Mouse (Mus musculus): ENCODE measurements around the gene Zfp385b.

Zfp385b gene

GRCm38 (mm10) chr2:77758403-77759071, 60.9 kb downstream of the Zfp385b start:
- TF ChIP-seq GATA4 (IDR thresholded peaks at IDR 0.05; ENCODE audit: insufficient replicate concordance, low read length): no peak

- TF ChIP-seq GATA4 (IDR thresholded peaks at IDR 0.05; ENCODE audit: insufficient replicate concordance, low read length): no peak
Measured at GRCm38 (mm10) chr2:77752491-77752890, 66.9 kb downstream of the Zfp385b start.

GRCm38 (mm10) chr2:77749631-77750030, 69.8 kb downstream of the Zfp385b start:
- no peak for TF ChIP-seq GATA4 (IDR thresholded peaks at IDR 0.05; ENCODE audit: insufficient replicate concordance, low read length)

DNA sequence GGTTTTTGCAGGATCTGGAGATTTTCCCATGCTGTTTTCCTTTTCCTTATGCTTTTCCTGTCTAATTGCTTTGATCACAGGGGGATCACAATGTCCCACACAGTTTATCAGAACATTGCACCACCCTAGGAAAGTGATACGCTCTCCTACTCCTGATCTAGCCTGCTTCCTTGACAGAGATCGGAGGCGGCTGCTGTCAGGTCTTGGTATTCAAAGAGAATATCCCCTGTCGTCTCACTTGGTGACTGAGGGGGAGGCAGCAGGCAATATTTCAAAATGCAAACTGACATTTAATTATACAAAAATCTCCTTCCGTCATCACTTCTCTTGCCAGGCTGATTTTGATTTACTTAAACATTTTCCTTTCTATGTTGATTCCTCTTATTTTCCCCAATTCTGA, 73.0 kb downstream of the Zfp385b start:
- TF ChIP-seq GATA4 (IDR thresholded peaks at IDR 0.05; ENCODE audit: insufficient replicate concordance, low read length): no peak

DNA sequence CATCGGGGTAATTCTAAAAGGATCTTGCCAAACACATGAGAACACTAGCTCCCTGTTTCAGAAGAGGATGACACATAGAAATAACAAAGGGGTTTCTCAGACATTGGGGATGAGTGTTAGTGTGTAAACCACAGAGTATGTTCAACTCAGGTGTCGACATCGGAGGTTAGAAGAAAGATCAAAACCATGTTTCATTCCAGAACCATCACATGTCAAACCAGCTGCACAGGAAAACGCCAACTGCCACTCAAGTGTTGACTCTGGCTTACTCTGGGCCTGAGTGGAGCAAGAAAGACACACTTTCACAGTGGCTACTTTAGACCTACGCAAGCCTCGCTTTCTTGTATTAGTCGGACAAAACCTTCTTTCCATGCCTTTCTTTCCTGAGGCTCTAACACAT, 74.2 kb downstream of the Zfp385b start:
- TF ChIP-seq GATA4 (IDR thresholded peaks at IDR 0.05; ENCODE audit: insufficient replicate concordance, low read length): no peak

GRCm38 (mm10) chr2:77742359-77742758, 77.1 kb downstream of the Zfp385b start:
- TF ChIP-seq GATA4 (IDR thresholded peaks at IDR 0.05; ENCODE audit: insufficient replicate concordance, low read length): no peak

DNA sequence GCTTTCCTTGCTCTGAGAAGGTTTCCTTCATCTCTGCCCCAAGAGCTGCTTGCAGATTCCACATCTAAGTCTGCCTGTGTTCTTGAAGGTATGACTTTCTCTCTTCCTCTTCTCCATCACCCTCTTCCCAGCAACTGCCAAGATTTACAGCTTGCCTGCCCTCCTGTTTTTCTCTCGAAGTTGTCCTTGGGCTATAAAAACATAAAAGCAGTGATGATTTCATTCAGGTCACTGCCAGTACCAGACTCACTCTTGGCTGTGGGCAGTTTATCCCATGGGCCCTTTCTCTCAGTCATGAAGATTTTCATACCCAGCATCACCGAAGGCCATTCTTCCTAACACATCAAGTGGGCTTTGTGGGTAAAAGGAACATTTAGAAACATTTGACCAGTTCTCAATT, 89.2 kb downstream of the Zfp385b start:
- no peak for TF ChIP-seq GATA4 (IDR thresholded peaks at IDR 0.05; ENCODE audit: insufficient replicate concordance, low read length)

DNA sequence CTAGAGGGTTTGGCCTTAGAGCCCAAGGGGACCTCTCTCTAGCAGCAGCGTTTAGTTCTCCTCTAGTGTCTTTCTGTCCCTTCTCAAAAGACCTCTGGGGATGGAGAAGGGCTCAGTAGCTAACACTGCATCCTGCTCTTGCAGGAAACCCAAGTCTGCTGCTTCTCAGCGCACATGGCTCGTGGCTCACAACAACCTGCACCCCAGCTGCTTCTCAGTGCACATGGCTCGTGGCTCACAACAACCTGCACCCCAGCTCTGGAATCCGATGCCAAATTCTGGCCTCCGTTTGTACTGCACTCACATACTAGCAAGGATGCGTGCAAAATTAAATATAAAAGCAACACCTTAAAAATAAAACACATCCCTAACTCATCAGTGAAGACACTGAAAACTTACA, 92.6 kb downstream of the Zfp385b start:
- no peak for TF ChIP-seq GATA4 (IDR thresholded peaks at IDR 0.05; ENCODE audit: insufficient replicate concordance, low read length)

DNA sequence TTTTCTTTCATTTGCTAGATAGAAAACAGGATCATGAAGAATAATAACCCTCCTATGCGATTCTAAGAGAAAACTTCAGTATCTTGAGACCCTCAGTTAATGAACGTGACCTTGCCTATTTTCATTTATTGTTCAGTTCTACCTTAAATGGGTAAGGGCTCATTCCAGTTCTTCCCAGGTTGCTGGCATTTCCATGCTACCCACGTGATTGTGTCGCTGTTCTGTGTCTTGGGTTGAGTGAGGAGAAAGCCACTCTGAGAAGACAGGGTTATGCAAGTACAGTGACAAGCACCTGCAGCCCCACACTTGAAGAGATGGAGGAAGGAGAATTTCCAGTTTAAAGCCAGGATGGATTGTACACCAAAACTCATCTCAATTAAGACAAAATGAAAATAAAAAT, 98.6 kb downstream of the Zfp385b start:
- TF ChIP-seq GATA4 (IDR thresholded peaks at IDR 0.05; ENCODE audit: insufficient replicate concordance, low read length): no peak

GRCm38 (mm10) chr2:77716367-77716766, 103.1 kb downstream of the Zfp385b start:
- TF ChIP-seq GATA4 (IDR thresholded peaks at IDR 0.05; ENCODE audit: insufficient replicate concordance, low read length): no peak

GRCm38 (mm10) chr2:77713886-77714285, 105.6 kb downstream of the Zfp385b start:
- no peak for TF ChIP-seq GATA4 (IDR thresholded peaks at IDR 0.05; ENCODE audit: insufficient replicate concordance, low read length)

DNA sequence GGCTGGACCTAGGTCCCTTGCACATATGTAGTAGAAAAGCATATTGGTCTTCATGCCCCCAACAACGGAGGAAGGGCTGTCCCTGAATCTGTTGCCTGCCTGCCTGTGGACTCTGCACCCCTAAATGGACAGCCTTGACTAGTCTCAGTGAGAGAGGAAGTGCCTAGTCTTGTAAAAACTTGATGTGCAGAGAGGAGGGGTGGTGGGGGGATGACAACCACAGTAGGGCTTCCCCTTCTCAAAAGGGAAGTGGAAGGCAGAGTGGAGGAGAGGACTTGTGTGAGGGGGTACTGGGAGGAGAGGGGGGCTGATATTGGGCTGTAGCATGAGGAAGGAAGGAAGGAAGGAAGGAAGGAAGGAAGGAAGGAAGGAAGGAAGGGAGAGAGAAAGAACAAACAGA, 107.7 kb downstream of the Zfp385b start:
- TF ChIP-seq GATA4 (IDR thresholded peaks at IDR 0.05; ENCODE audit: insufficient replicate concordance, low read length): no peak

DNA sequence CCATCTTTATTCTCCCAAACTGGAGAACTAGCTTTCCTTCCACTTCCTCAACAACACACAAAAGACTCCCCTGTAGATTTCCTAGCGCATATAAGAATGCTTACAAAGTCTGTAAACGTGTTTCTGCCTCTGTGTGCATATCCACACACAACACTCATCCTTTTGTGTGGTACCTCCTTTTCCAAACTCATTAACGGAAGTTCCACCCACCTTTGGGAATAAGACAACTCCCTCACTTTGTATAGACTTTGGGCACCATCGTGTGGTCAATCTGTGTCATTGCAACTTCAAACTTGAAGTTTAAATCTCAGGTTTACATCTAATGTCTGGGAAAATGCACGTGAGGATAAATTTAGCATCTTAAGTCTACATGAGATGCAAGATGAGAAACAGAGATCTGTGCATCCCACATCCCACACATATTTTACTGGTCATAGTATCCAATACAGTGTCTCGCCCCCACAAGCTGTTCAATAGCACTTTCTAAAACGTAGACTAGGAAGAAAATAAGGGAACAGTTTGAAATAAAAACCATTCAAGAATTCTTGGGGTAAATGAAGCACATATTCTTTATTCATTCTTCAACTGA, 110.1 kb downstream of the Zfp385b start:
- TF ChIP-seq GATA4 (IDR thresholded peaks at IDR 0.05; ENCODE audit: insufficient replicate concordance, low read length): no peak

- no peak for TF ChIP-seq GATA4 (IDR thresholded peaks at IDR 0.05; ENCODE audit: insufficient replicate concordance, low read length)
Measured at GRCm38 (mm10) chr2:77707138-77707537, 112.3 kb downstream of the Zfp385b start.

- TF ChIP-seq GATA4 (IDR thresholded peaks at IDR 0.05; ENCODE audit: insufficient replicate concordance, low read length): no peak
Measured at GRCm38 (mm10) chr2:77705476-77705875, 114.0 kb downstream of the Zfp385b start.

GRCm38 (mm10) chr2:77703080-77703479, 116.4 kb downstream of the Zfp385b start:
- TF ChIP-seq GATA4 (IDR thresholded peaks at IDR 0.05; ENCODE audit: insufficient replicate concordance, low read length): no peak

- TF ChIP-seq GATA4 (IDR thresholded peaks at IDR 0.05; ENCODE audit: insufficient replicate concordance, low read length): no peak
Measured at GRCm38 (mm10) chr2:77691174-77691573, 128.3 kb downstream of the Zfp385b start.
